In genomic region chr5:73993538-73993937, GRCm38 (mm10) we compare ENCODE assay signal across 10 mouse cellular contexts.
A peak's percentile ranks its signal among the peaks of the same experiment; 100 is the strongest.
DNase-seq lines count a peak whose midpoint lies in the region; ATAC-seq lines count a peak whose summit lies in the region.
"Had no signal": no experiment of that assay in that cellular context is flagged by ENCODE, and none has a peak within 500 bp of the region (broad histone marks: within the 10 kb centered on the region; RNA-seq: fewer than 3 reads in every experiment).

No protein-coding gene starts in this region.

- peaks cover 7% of the 10 kb centered on the region; the same call in 1 of the 2 replicates for H3K36me3 ChIP-seq in liver, embryonic 13.5 days
- H3K36me3 ChIP-seq in liver, embryonic 12.5 days = peaks cover 11% of the 10 kb centered on the region
- H3K36me3 ChIP-seq in midbrain, embryonic 11.5 days (ENCODE audit: control insufficient read depth, insufficient read depth, low read length) = no peaks in the 10 kb centered on the region
- no peaks in the 10 kb centered on the region for H3K36me3 ChIP-seq in hindbrain, embryonic 13.5 days

- H3K9me3 ChIP-seq in liver, embryonic 13.5 days (replicated peaks) = no peaks in the 10 kb centered on the region
- no peaks in the 10 kb centered on the region for H3K9me3 ChIP-seq in liver, embryonic 12.5 days (replicated peaks)
- H3K9me3 ChIP-seq in midbrain, embryonic 11.5 days (ENCODE audit: control insufficient read depth, low read length) = no peaks in the 10 kb centered on the region
- no peaks in the 10 kb centered on the region for H3K9me3 ChIP-seq in hindbrain, embryonic 13.5 days
- H3K9me3 ChIP-seq: megakaryocyte, embryonic 14.5 days had no signal

- no peak overlapping the region for H3K9ac ChIP-seq in liver, embryonic 13.5 days
- no peak overlapping the region for H3K9ac ChIP-seq in liver, embryonic 12.5 days
- no peak overlapping the region for H3K9ac ChIP-seq in midbrain, embryonic 11.5 days (ENCODE audit: low read length)
- H3K9ac ChIP-seq in hindbrain, embryonic 13.5 days = no peak overlapping the region

- peak; percentile 12 for DNase-seq in adrenal gland, adult 8-10 months
- no peak for DNase-seq in adrenal gland, postnatal 25 days
- peak; percentile 6 for DNase-seq in liver, embryonic 13.5 days
- DNase-seq in heart, postnatal 10 days = peak; percentile 48 to 59
- DNase-seq in naive thymus-derived CD4-positive, alpha-beta T cell, adult 2 months (ENCODE audit: low read depth) = peak; percentile 43
- no peak for DNase-seq in midbrain, embryonic 11.5 days (ENCODE audit: low spot score, missing footprints)

- no peak overlapping the region for H3K4me3 ChIP-seq in liver, embryonic 13.5 days (replicated peaks)
- H3K4me3 ChIP-seq in liver, embryonic 12.5 days = no peak overlapping the region
- no peak overlapping the region for H3K4me3 ChIP-seq in midbrain, embryonic 11.5 days (ENCODE audit: low read depth, low read length)
- no peak overlapping the region for H3K4me3 ChIP-seq in hindbrain, embryonic 13.5 days
- H3K4me3 ChIP-seq: erythroblast, embryonic 14.5 days; megakaryocyte, embryonic 14.5 days had no signal

- 0 out of 2 replicates have a peak, but pooled peaks have one; percentile 36 for ATAC-seq in liver, embryonic 13.5 days (ENCODE audit: low read depth)
- no peak for ATAC-seq in liver, embryonic 12.5 days
- ATAC-seq in midbrain, embryonic 11.5 days (ENCODE audit: low FRiP score) = no peak
- no peak for ATAC-seq in hindbrain, embryonic 13.5 days (ENCODE audit: low FRiP score)

- H3K4me2 ChIP-seq in liver, embryonic 13.5 days = no peak overlapping the region
- H3K4me2 ChIP-seq in liver, embryonic 12.5 days = no peak overlapping the region
- H3K4me2 ChIP-seq in midbrain, embryonic 11.5 days = no peak overlapping the region
- no peak overlapping the region for H3K4me2 ChIP-seq in hindbrain, embryonic 13.5 days

- no peaks in the 10 kb centered on the region for H3K27me3 ChIP-seq in liver, embryonic 13.5 days
- no peaks in the 10 kb centered on the region for H3K27me3 ChIP-seq in liver, embryonic 12.5 days (replicated peaks)
- H3K27me3 ChIP-seq in midbrain, embryonic 11.5 days (ENCODE audit: control insufficient read depth, insufficient read depth, low read length) = no peaks in the 10 kb centered on the region
- H3K27me3 ChIP-seq in hindbrain, embryonic 13.5 days = no peaks in the 10 kb centered on the region

- no peaks in the 10 kb centered on the region for H3K4me1 ChIP-seq in liver, embryonic 13.5 days (replicated peaks)
- H3K4me1 ChIP-seq in liver, embryonic 12.5 days = no peaks in the 10 kb centered on the region
- H3K4me1 ChIP-seq in midbrain, embryonic 11.5 days (ENCODE audit: control insufficient read depth, insufficient read depth, low read length) = no peaks in the 10 kb centered on the region
- no peaks in the 10 kb centered on the region for H3K4me1 ChIP-seq in hindbrain, embryonic 13.5 days (replicated peaks)

- no peak overlapping the region for H3K27ac ChIP-seq in liver, embryonic 13.5 days
- H3K27ac ChIP-seq in liver, embryonic 12.5 days = no peak overlapping the region
- H3K27ac ChIP-seq in midbrain, embryonic 11.5 days (ENCODE audit: low read depth, low read length) = no peak overlapping the region
- no peak overlapping the region for H3K27ac ChIP-seq in hindbrain, embryonic 13.5 days

- intact Hi-C loops in heart, postnatal 10 days (cut with DNase I) = loop anchor here (1.0 to 5.0 kb wide), 4 partner anchors 131 to 306 kb away; partner anchors contain the start of gene Rasl11b

- WGBS in liver, embryonic 13.5 days (ENCODE audit: insufficient replicate concordance) = 70% methylated on average over 4 of the region's 4 CpGs
- whole genome bisulfite sequencing in liver, embryonic 12.5 days (ENCODE audit: insufficient replicate concordance) = 66% methylated on average over 4 of the region's 4 CpGs
- WGBS in midbrain, embryonic 11.5 days = 87% methylated on average over 4 of the region's 4 CpGs
- 94% methylated on average over 4 of the region's 4 CpGs for WGBS in hindbrain, embryonic 13.5 days

Comparison
In these comparisons a context has a peak if more than half of its experiments do, and no peak if none do; other contexts are left out.
1. DNase-seq: peak in adrenal gland, adult 8-10 months (single experiment), liver, embryonic 13.5 days (single experiment), heart, postnatal 10 days (2 of 2) and naive thymus-derived CD4-positive, alpha-beta T cell, adult 2 months (single experiment); none in adrenal gland, postnatal 25 days (single experiment) and midbrain, embryonic 11.5 days (single experiment).